Mouse (Mus musculus): ENCODE data around the gene 1700018B08Rik. TPM values are rescaled to one million over a fixed set of nuclear protein-coding genes. Genes with fewer than 3 reads are reported as not detected.

The 1700018B08Rik gene
- polyA plus RNA-seq, 1 experiment: not detected

GRCm38 (mm10) chr8:121562941-121563351, 18.8 kb upstream of the 1700018B08Rik start:
- no peak for DNase-seq (ENCODE audit: low spot score)

- DNase-seq (ENCODE audit: low spot score): no peak
Measured at GRCm38 (mm10) chr8:121561636-121562345, 17.7 kb upstream of the 1700018B08Rik start.

- no peak for DNase-seq (ENCODE audit: low spot score)
Measured at GRCm38 (mm10) chr8:121560432-121561100, 16.4 kb upstream of the 1700018B08Rik start.

GRCm38 (mm10) chr8:121559801-121560200, 15.7 kb upstream of the 1700018B08Rik start:
- DNase-seq (ENCODE audit: low spot score): no peak

- DNase-seq (ENCODE audit: low spot score): no peak
Measured at GRCm38 (mm10) chr8:121558538-121558937, 14.4 kb upstream of the 1700018B08Rik start.

GRCm38 (mm10) chr8:121557746-121558145, 13.6 kb upstream of the 1700018B08Rik start:
- no peak for DNase-seq (ENCODE audit: low spot score)

GRCm38 (mm10) chr8:121553831-121554475, 9.8 kb upstream of the 1700018B08Rik start:
- DNase-seq (ENCODE audit: low spot score): no peak

- no peak for DNase-seq (ENCODE audit: low spot score)
Measured at GRCm38 (mm10) chr8:121552506-121552905, 8.4 kb upstream of the 1700018B08Rik start.

- no peak for DNase-seq (ENCODE audit: low spot score)
Measured at GRCm38 (mm10) chr8:121551065-121551985, 7.2 kb upstream of the 1700018B08Rik start.

GRCm38 (mm10) chr8:121550056-121550455, 5.9 kb upstream of the 1700018B08Rik start:
- no peak for DNase-seq (ENCODE audit: low spot score)

GRCm38 (mm10) chr8:121547132-121547531, 3.0 kb upstream of the 1700018B08Rik start:
- DNase-seq (ENCODE audit: low spot score): peak; percentile 50

- DNase-seq (ENCODE audit: low spot score): no peak
Measured at GRCm38 (mm10) chr8:121544936-121545335, 816 bp upstream of the 1700018B08Rik start.

GRCm38 (mm10) chr8:121542901-121543300, 1.2 kb downstream of the 1700018B08Rik start:
- no peak for DNase-seq (ENCODE audit: low spot score)

- DNase-seq (ENCODE audit: low spot score): no peak
Measured at GRCm38 (mm10) chr8:121541862-121542261, 2.3 kb downstream of the 1700018B08Rik start.

GRCm38 (mm10) chr8:121532381-121532780, 11.7 kb downstream of the 1700018B08Rik start:
- no peak for DNase-seq (ENCODE audit: low spot score)

- no peak for DNase-seq (ENCODE audit: low spot score)
Measured at GRCm38 (mm10) chr8:121530639-121531038, 13.5 kb downstream of the 1700018B08Rik start.

GRCm38 (mm10) chr8:121528790-121529189, 15.3 kb downstream of the 1700018B08Rik start:
- DNase-seq (ENCODE audit: low spot score): no peak

- DNase-seq (ENCODE audit: low spot score): no peak
Measured at GRCm38 (mm10) chr8:121527751-121528150, 16.4 kb downstream of the 1700018B08Rik start.

- no peak for DNase-seq (ENCODE audit: low spot score)
Measured at GRCm38 (mm10) chr8:121526811-121527550, 17.1 kb downstream of the 1700018B08Rik start.

- DNase-seq (ENCODE audit: low spot score): no peak
Measured at GRCm38 (mm10) chr8:121525111-121525818, 18.9 kb downstream of the 1700018B08Rik start.
